Mouse (Mus musculus) cerebellum, adult (tissue): ENCODE results near the gene Arsk.

Experiments used
- ATAC-seq: cut with Nextera tagmentation; 2 replicates; pipeline ENCODE4 v1.9.2; 2017; ENCODE audit warnings: mild to moderate bottlenecking, moderate library complexity, mixed read lengths; ENCODE audit not compliant: insufficient number of reproducible peaks, low FRiP score, low TSS enrichment

Gene Arsk

GRCm38 (mm10) chr13:76098493-76099303 lies at the start of gene Arsk, which contains the start of gene Ttc37:
Arsk (minus strand) TSS chr13:76098660.
Ttc37 (plus strand) TSS chr13:76098734.
- peak; percentile 97 for ATAC-seq

- no peak for ATAC-seq
These were observed 42.8 kb upstream of the Arsk start for GRCm38 (mm10) chr13:76141117-76141808.

GRCm38 (mm10) chr13:76138862-76139261 lies 40.4 kb upstream of the Arsk start:
- no peak for ATAC-seq

GRCm38 (mm10) chr13:76132415-76132814 lies 34.0 kb upstream of the Arsk start:
- no peak for ATAC-seq

GRCm38 (mm10) chr13:76128799-76129198 lies 30.3 kb upstream of the Arsk start:
- no peak for ATAC-seq

- ATAC-seq = no peak
These were observed 10.8 kb upstream of the Arsk start for GRCm38 (mm10) chr13:76109069-76109824.

- ATAC-seq = no peak
These were observed 3.5 kb upstream of the Arsk start for GRCm38 (mm10) chr13:76101989-76102388.

GRCm38 (mm10) chr13:76098116-76098492 lies 356 bp downstream of the Arsk start:
- peak; percentile 56 for ATAC-seq

GRCm38 (mm10) chr13:76074323-76074722 lies 24.1 kb downstream of the Arsk start:
- ATAC-seq = no peak

- ATAC-seq = no peak
These were observed 34.0 kb downstream of the Arsk start for GRCm38 (mm10) chr13:76064363-76064945.

GRCm38 (mm10) chr13:76063548-76063947 lies 34.9 kb downstream of the Arsk start:
- no peak for ATAC-seq

GRCm38 (mm10) chr13:76062569-76062968 lies 35.9 kb downstream of the Arsk start:
- no peak for ATAC-seq

- ATAC-seq = no peak
These were observed 36.3 kb downstream of the Arsk start for GRCm38 (mm10) chr13:76062126-76062525.

GRCm38 (mm10) chr13:76059591-76059990 lies 38.9 kb downstream of the Arsk start:
- ATAC-seq = no peak

GRCm38 (mm10) chr13:76057267-76058069 lies 41.0 kb downstream of the Arsk start:
- ATAC-seq = no peak

- ATAC-seq = no peak
These were observed 41.6 kb downstream of the Arsk start, which contains the start of gene Gpr150 for GRCm38 (mm10) chr13:76056896-76057266. Gpr150 (minus strand) TSS chr13:76056996.

- ATAC-seq = peak; percentile 76
These were observed 42.2 kb downstream of the Arsk start for GRCm38 (mm10) chr13:76056261-76056724.

- peak; percentile 67 for ATAC-seq
These were observed 42.8 kb downstream of the Arsk start for GRCm38 (mm10) chr13:76055391-76056232.

- no peak for ATAC-seq
These were observed 53.5 kb downstream of the Arsk start for GRCm38 (mm10) chr13:76044971-76045370.
